Mouse (Mus musculus) ES-E14 (cell line): ENCODE measurements at regions not wholly inside any gene's neighbourhood (a gene's known extent, or its start where the extent isn't known, plus 50 kb on each side); places are given as distances from the start of the nearest gene placed in this dataset.

Source experiments
- HCFC1 ChIP-seq: IDR thresholded peaks from 2 replicates; pipeline ENCODE4 v1.6.1; 2012; ENCODE audit warnings: low read length, inconsistent platforms, borderline replicate concordance; ENCODE audit not compliant: insufficient read depth
- MAFK ChIP-seq: IDR thresholded peaks from 2 replicates; pipeline ENCODE4 v1.6.1; 2014; ENCODE audit warnings: mild to moderate bottlenecking, low read depth, low read length, inconsistent platforms; ENCODE audit not compliant: insufficient read depth

GRCm38 (mm10) chr1:41933777-41934176, 761.8 kb upstream of the Pou3f3 start:
- TF ChIP-seq HCFC1, result no peak
- no peak for TF ChIP-seq MAFK
